Mouse (Mus musculus): ENCODE results near the gene Tmem259. TPM values are rescaled to one million over a fixed set of nuclear protein-coding genes. Genes with fewer than 3 reads are reported as not detected.

Tmem259 gene
- polyA plus RNA-seq, 1 experiment from 2014 or later, result 20.3 TPM

DNA sequence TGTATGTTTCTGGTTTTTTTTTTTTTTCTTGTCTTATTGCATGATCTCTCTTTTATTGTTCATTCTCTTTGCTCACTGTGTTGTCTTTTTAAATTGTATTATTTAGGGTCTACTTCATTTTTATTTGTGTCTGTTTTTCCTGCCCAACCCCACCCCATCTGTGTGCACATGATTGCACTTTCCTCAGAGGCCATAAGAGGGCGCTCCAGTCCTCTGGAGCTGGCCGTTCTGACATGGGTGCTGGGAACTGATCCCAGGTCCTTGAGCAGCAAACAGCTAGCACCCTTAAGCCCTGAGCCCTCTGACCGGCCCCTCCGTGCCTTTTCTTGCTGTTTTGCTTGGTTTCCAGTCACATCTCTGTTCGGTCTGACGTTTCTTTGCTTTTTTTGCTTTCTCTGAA is 7.4 kb upstream of the Tmem259 start:
- peaks cover 49% of the 10 kb centered on the region for H3K36me3 ChIP-seq (ENCODE audit: control insufficient read depth, insufficient read depth, low read length)

DNA sequence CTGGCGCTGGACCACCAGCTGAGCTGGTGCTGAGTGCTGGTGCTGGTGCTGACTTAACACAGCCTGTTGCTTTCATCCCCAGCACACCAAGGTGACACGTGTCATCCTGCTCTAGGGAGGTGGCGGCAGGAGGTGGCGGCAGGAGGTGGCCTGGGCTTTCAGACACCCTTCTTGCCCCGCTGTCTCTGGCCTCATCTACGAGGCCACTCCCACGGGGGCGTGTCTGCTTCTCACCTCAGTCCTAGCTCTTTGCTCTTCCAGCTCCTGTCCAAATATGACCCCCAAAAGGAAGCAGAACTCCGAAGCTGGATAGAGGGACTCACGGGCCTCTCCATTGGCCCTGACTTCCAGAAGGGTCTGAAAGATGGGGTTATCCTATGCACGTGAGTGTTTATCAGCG is 7.0 kb upstream of the Tmem259 start:
- ATAC-seq (ENCODE audit: insufficient number of reproducible peaks, insufficient read depth, low FRiP score, low read depth), result no peak
- no peak overlapping the region for H3K9ac ChIP-seq (ENCODE audit: low read length)

More for the DNA sequence above, 7.4 kb upstream of the Tmem259 start:
- Histone ChIP-seq H3K9me3 (ENCODE audit: control insufficient read depth, low read length) (no peaks in the 10 kb centered on the region; the same call in 1 of the 2 replicates), H3K4me2 (ENCODE audit: low read length) (no peak overlapping the region), H3K4me1 (ENCODE audit: control insufficient read depth in 2 of 2, insufficient read depth in 2 of 2, low read length in 2 of 2) (peaks cover 21 to 30% of the 10 kb centered on the region in 2 experiments), H3K9ac (ENCODE audit: low read length) (no peak overlapping the region), H3K27me3 (ENCODE audit: control insufficient read depth, insufficient read depth, low read length) (no peaks in the 10 kb centered on the region), H3K27ac (replicated peaks in 1 of 2; ENCODE audit: control insufficient read depth in 1 of 2, insufficient read depth in 1 of 2, low read depth in 2 of 2, low read length in 2 of 2) (no peak overlapping the region), H3K4me3 (ENCODE audit: control insufficient read depth in 1 of 2, insufficient read depth in 1 of 2, low read depth in 1 of 2, low read length in 2 of 2) (no peak overlapping the region)
- 88% methylated on average over 6 of the region's 6 CpGs for WGBS
- ATAC-seq (ENCODE audit: insufficient number of reproducible peaks, insufficient read depth, low FRiP score, low read depth), result no peak

GRCm38 (mm10) chr10:79989870-79990269 is 5.7 kb upstream of the Tmem259 start:
- no peak for ATAC-seq (ENCODE audit: insufficient number of reproducible peaks, insufficient read depth, low FRiP score, low read depth)
- H3K27me3 ChIP-seq (ENCODE audit: control insufficient read depth, insufficient read depth, low read length), result no peaks in the 10 kb centered on the region
- H3K4me3 ChIP-seq (ENCODE audit: control insufficient read depth in 1 of 2, insufficient read depth in 1 of 2, low read depth in 1 of 2, low read length in 2 of 2), result peak overlapping the region; percentile 72 to 80
- H3K9ac ChIP-seq (ENCODE audit: low read length), result peak overlapping the region; percentile 90
- peaks cover 43% of the 10 kb centered on the region for H3K36me3 ChIP-seq (ENCODE audit: control insufficient read depth, insufficient read depth, low read length)
- peak overlapping the region; percentile 95 for H3K4me2 ChIP-seq (ENCODE audit: low read length)
- no peaks in the 10 kb centered on the region; the same call in 1 of the 2 replicates for H3K9me3 ChIP-seq (ENCODE audit: control insufficient read depth, low read length)
- WGBS, result 8% methylated on average over 15 of the region's 15 CpGs
- peaks cover 27 to 40% of the 10 kb centered on the region in 2 experiments for H3K4me1 ChIP-seq (ENCODE audit: control insufficient read depth in 2 of 2, insufficient read depth in 2 of 2, low read length in 2 of 2)
- peak overlapping the region; percentile 14 to 63; a peak in 3 of 4 replicates for H3K27ac ChIP-seq (replicated peaks in 1 of 2; ENCODE audit: control insufficient read depth in 1 of 2, insufficient read depth in 1 of 2, low read depth in 2 of 2, low read length in 2 of 2)

More for the DNA sequence above, 7.0 kb upstream of the Tmem259 start:
- no peak overlapping the region for H3K27ac ChIP-seq (replicated peaks in 1 of 2; ENCODE audit: control insufficient read depth in 1 of 2, insufficient read depth in 1 of 2, low read depth in 2 of 2, low read length in 2 of 2)
- peaks cover 49% of the 10 kb centered on the region for H3K36me3 ChIP-seq (ENCODE audit: control insufficient read depth, insufficient read depth, low read length)
- H3K27me3 ChIP-seq (ENCODE audit: control insufficient read depth, insufficient read depth, low read length), result no peaks in the 10 kb centered on the region
- peaks cover 24 to 35% of the 10 kb centered on the region in 2 experiments for H3K4me1 ChIP-seq (ENCODE audit: control insufficient read depth in 2 of 2, insufficient read depth in 2 of 2, low read length in 2 of 2)
- no peaks in the 10 kb centered on the region; the same call in 1 of the 2 replicates for H3K9me3 ChIP-seq (ENCODE audit: control insufficient read depth, low read length)
- WGBS, result 71% methylated on average over 12 of the region's 12 CpGs
- H3K4me2 ChIP-seq (ENCODE audit: low read length), result peak overlapping the region; percentile 25; the same call in 1 of the 2 replicates
- H3K4me3 ChIP-seq (ENCODE audit: control insufficient read depth in 1 of 2, insufficient read depth in 1 of 2, low read depth in 1 of 2, low read length in 2 of 2), result no peak overlapping the region

DNA sequence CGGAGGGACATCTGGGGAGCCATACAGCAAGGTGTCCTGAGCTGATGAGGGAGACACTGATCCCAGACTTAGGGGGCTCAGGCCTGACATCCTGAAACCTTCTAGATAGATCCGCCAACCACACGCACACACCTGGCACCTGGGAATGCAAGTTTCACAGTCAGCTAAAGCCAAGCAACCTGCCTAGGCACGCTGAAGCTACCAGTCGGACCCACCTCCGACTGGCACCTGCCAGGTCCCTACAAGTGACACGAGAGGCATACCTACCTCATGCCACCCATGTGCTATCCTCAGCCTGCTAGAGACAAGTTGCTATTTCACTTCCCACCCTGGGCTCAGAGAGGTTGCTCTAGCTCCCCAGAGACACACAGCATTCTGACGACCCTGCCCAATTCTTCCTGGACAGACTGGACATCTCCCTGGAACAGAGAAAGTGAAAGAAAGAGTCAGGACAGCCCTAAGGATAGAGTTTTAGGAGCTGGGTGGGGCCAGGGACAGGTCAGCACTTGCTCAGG is 5.2 kb upstream of the Tmem259 start:
- Histone ChIP-seq H3K27ac (replicated peaks in 1 of 2; ENCODE audit: control insufficient read depth in 1 of 2, insufficient read depth in 1 of 2, low read depth in 2 of 2, low read length in 2 of 2) (peak overlapping the region; percentile 2 to 97; a peak in 3 of 4 replicates), H3K9me3 (ENCODE audit: control insufficient read depth, low read length) (no peaks in the 10 kb centered on the region; the same call in 1 of the 2 replicates), H3K4me3 (ENCODE audit: control insufficient read depth in 1 of 2, insufficient read depth in 1 of 2, low read depth in 1 of 2, low read length in 2 of 2) (peak overlapping the region; percentile 72 to 80), H3K9ac (ENCODE audit: low read length) (peak overlapping the region; percentile 90), H3K36me3 (ENCODE audit: control insufficient read depth, insufficient read depth, low read length) (peaks cover 37% of the 10 kb centered on the region), H3K27me3 (ENCODE audit: control insufficient read depth, insufficient read depth, low read length) (no peaks in the 10 kb centered on the region), H3K4me1 (ENCODE audit: control insufficient read depth in 2 of 2, insufficient read depth in 2 of 2, low read length in 2 of 2) (peaks cover 27 to 40% of the 10 kb centered on the region in 2 experiments), H3K4me2 (ENCODE audit: low read length) (peak overlapping the region; percentile 95)
- whole genome bisulfite sequencing, result 25% methylated on average over 8 of the region's 8 CpGs
- ATAC-seq (ENCODE audit: insufficient number of reproducible peaks, insufficient read depth, low FRiP score, low read depth), result no peak

GRCm38 (mm10) chr10:79988506-79989271 is 4.6 kb upstream of the Tmem259 start, which contains the start of gene Cnn2:
TSS of gene Cnn2 (plus strand) at chr10:79988584.
- Histone ChIP-seq H3K27ac (replicated peaks in 1 of 2; ENCODE audit: control insufficient read depth in 1 of 2, insufficient read depth in 1 of 2, low read depth in 2 of 2, low read length in 2 of 2) (peak within 1 kb of the TSS; percentile 83 to 97), H3K9me3 (ENCODE audit: control insufficient read depth, low read length) (no peaks in the 10 kb centered on the region; the same call in 1 of the 2 replicates), H3K9ac (ENCODE audit: low read length) (peak within 1 kb of the TSS; percentile 90), H3K4me1 (ENCODE audit: control insufficient read depth in 2 of 2, insufficient read depth in 2 of 2, low read length in 2 of 2) (peaks cover 27 to 40% of the 10 kb centered on the region in 2 experiments), H3K4me3 (ENCODE audit: control insufficient read depth in 1 of 2, insufficient read depth in 1 of 2, low read depth in 1 of 2, low read length in 2 of 2) (peak within 1 kb of the TSS; percentile 72 to 80), H3K36me3 (ENCODE audit: control insufficient read depth, insufficient read depth, low read length) (peaks cover 31% of the 10 kb centered on the region), H3K27me3 (ENCODE audit: control insufficient read depth, insufficient read depth, low read length) (no peaks in the 10 kb centered on the region), H3K4me2 (ENCODE audit: low read length) (peak within 1 kb of the TSS; percentile 95)
- ATAC-seq (ENCODE audit: insufficient number of reproducible peaks, insufficient read depth, low FRiP score, low read depth), result peak; percentile 19; the same call in 1 of the 2 replicates
- under 1% methylated on average over 59 of the region's 59 CpGs for WGBS

- ATAC-seq (ENCODE audit: insufficient number of reproducible peaks, insufficient read depth, low FRiP score, low read depth), result no peak
- Histone ChIP-seq H3K27ac (replicated peaks in 1 of 2; ENCODE audit: control insufficient read depth in 1 of 2, insufficient read depth in 1 of 2, low read depth in 2 of 2, low read length in 2 of 2) (peak overlapping the region; percentile 83 to 97), H3K27me3 (ENCODE audit: control insufficient read depth, insufficient read depth, low read length) (no peaks in the 10 kb centered on the region), H3K4me1 (ENCODE audit: control insufficient read depth in 2 of 2, insufficient read depth in 2 of 2, low read length in 2 of 2) (peaks cover 34 to 47% of the 10 kb centered on the region in 2 experiments), H3K9me3 (ENCODE audit: control insufficient read depth, low read length) (no peaks in the 10 kb centered on the region; the same call in 1 of the 2 replicates), H3K36me3 (ENCODE audit: control insufficient read depth, insufficient read depth, low read length) (peaks cover 24% of the 10 kb centered on the region), H3K4me2 (ENCODE audit: low read length) (peak overlapping the region; percentile 95), H3K4me3 (ENCODE audit: control insufficient read depth in 1 of 2, insufficient read depth in 1 of 2, low read depth in 1 of 2, low read length in 2 of 2) (peak overlapping the region; percentile 72 to 80), H3K9ac (ENCODE audit: low read length) (peak overlapping the region; percentile 90)
- 8% methylated on average over 27 of the region's 27 CpGs for WGBS
Observed at GRCm38 (mm10) chr10:79987771-79988505, 3.8 kb upstream of the Tmem259 start.

GRCm38 (mm10) chr10:79986963-79987362 is 2.8 kb upstream of the Tmem259 start:
- Histone ChIP-seq H3K27me3 (ENCODE audit: control insufficient read depth, insufficient read depth, low read length) (no peaks in the 10 kb centered on the region), H3K4me3 (ENCODE audit: control insufficient read depth in 1 of 2, insufficient read depth in 1 of 2, low read depth in 1 of 2, low read length in 2 of 2) (peak overlapping the region in 1 of 2 experiments; percentile 0; a peak in 1 of 4 replicates), H3K36me3 (ENCODE audit: control insufficient read depth, insufficient read depth, low read length) (peaks cover 14% of the 10 kb centered on the region), H3K9me3 (ENCODE audit: control insufficient read depth, low read length) (no peaks in the 10 kb centered on the region; the same call in 1 of the 2 replicates), H3K4me1 (ENCODE audit: control insufficient read depth in 2 of 2, insufficient read depth in 2 of 2, low read length in 2 of 2) (peaks cover 36 to 54% of the 10 kb centered on the region in 2 experiments), H3K9ac (ENCODE audit: low read length) (peak overlapping the region; percentile 90), H3K4me2 (ENCODE audit: low read length) (peak overlapping the region; percentile 95), H3K27ac (replicated peaks in 1 of 2; ENCODE audit: control insufficient read depth in 1 of 2, insufficient read depth in 1 of 2, low read depth in 2 of 2, low read length in 2 of 2) (peak overlapping the region; percentile 97)
- no peak for ATAC-seq (ENCODE audit: insufficient number of reproducible peaks, insufficient read depth, low FRiP score, low read depth)
- 8% methylated on average over 11 of the region's 11 CpGs for WGBS

All from heart, embryonic 14.5 days (tissue).